Mouse (Mus musculus): ENCODE results near the gene Hist1h2bk.

Hist1h2bk gene

GRCm38 (mm10) chr13:22014411-22014845 lies 21.2 kb upstream of the Hist1h2bk start:
- DNase-seq (ENCODE audit: low spot score in 2 of 2) = no peak

- peak in 1 of 2 experiments; percentile 34 for DNase-seq (ENCODE audit: low spot score in 2 of 2)
These were observed 19.9 kb upstream of the Hist1h2bk start for GRCm38 (mm10) chr13:22015479-22016450.

- DNase-seq (ENCODE audit: low spot score in 2 of 2) = no peak
These were observed 15.5 kb upstream of the Hist1h2bk start for GRCm38 (mm10) chr13:22019934-22020835.

GRCm38 (mm10) chr13:22020901-22021339 lies 14.8 kb upstream of the Hist1h2bk start:
- DNase-seq (ENCODE audit: low spot score in 2 of 2) = peak in 1 of 2 experiments; percentile 44

- DNase-seq (ENCODE audit: low spot score in 2 of 2) = no peak
These were observed 14.1 kb upstream of the Hist1h2bk start for GRCm38 (mm10) chr13:22021581-22021980.

- peak in 1 of 2 experiments; percentile 70 for DNase-seq (ENCODE audit: low spot score in 2 of 2)
These were observed 13.4 kb upstream of the Hist1h2bk start for GRCm38 (mm10) chr13:22022241-22022640.

- DNase-seq (ENCODE audit: low spot score in 2 of 2) = peak; percentile 65 to 80
These were observed 9.3 kb upstream of the Hist1h2bk start for GRCm38 (mm10) chr13:22026058-22027031.

GRCm38 (mm10) chr13:22028673-22029460 lies 6.8 kb upstream of the Hist1h2bk start:
- peak; percentile 91 to 95 for DNase-seq (ENCODE audit: low spot score in 2 of 2)

- DNase-seq (ENCODE audit: low spot score in 2 of 2) = no peak
These were observed 5.7 kb upstream of the Hist1h2bk start for GRCm38 (mm10) chr13:22029928-22030327.

GRCm38 (mm10) chr13:22030493-22030892 lies 5.2 kb upstream of the Hist1h2bk start:
- no peak for DNase-seq (ENCODE audit: low spot score in 2 of 2)

GRCm38 (mm10) chr13:22033741-22034442 lies 1.8 kb upstream of the Hist1h2bk start:
- DNase-seq (ENCODE audit: low spot score in 2 of 2) = no peak

GRCm38 (mm10) chr13:22034443-22035266 lies 1.0 kb upstream of the Hist1h2bk start:
- DNase-seq (ENCODE audit: low spot score in 2 of 2) = no peak

GRCm38 (mm10) chr13:22036149-22036956 lies 683 bp downstream of the Hist1h2bk start:
- DNase-seq (ENCODE audit: low spot score in 2 of 2) = no peak

- DNase-seq (ENCODE audit: low spot score in 2 of 2) = no peak
These were observed 1.3 kb downstream of the Hist1h2bk start for GRCm38 (mm10) chr13:22036986-22037385.

GRCm38 (mm10) chr13:22037415-22037814 lies 1.7 kb downstream of the Hist1h2bk start:
- DNase-seq (ENCODE audit: low spot score in 2 of 2) = no peak

- no peak for DNase-seq (ENCODE audit: low spot score in 2 of 2)
These were observed 3.7 kb downstream of the Hist1h2bk start for GRCm38 (mm10) chr13:22039364-22039763.

GRCm38 (mm10) chr13:22039951-22040463 lies 4.3 kb downstream of the Hist1h2bk start:
- no peak for DNase-seq (ENCODE audit: low spot score in 2 of 2)

Measured in urinary bladder, adult 18-20 months (tissue).